Mouse (Mus musculus) heart, adult 18-20 months (tissue): ENCODE measurements at regions not wholly inside any gene's neighbourhood (a gene's known extent, or its start where the extent isn't known, plus 50 kb on each side); places are given as distances from the start of the nearest gene placed in this dataset.

Experiments
- DNase-seq, 2 experiments: peaks; one replicate each; pipeline ENCODE4 v3.0.0; 2021 to 2022; ENCODE audit warnings: mixed read lengths in 1 of 2

GRCm38 (mm10) chr19:55985518-55985917 is 243.9 kb downstream of the Tcf7l2 start:
- peak; percentile 48 to 72 for DNase-seq

- no peak for DNase-seq
Observed at GRCm38 (mm10) chr19:55991791-55992726, 250.4 kb downstream of the Tcf7l2 start.

- DNase-seq = no peak
Observed at GRCm38 (mm10) chr19:55992727-55993066, 251.1 kb downstream of the Tcf7l2 start.

GRCm38 (mm10) chr19:55995721-55996120 is 254.1 kb downstream of the Tcf7l2 start:
- DNase-seq = no peak

GRCm38 (mm10) chr19:55998454-55999180 is 257.0 kb downstream of the Tcf7l2 start:
- no peak for DNase-seq

GRCm38 (mm10) chr19:55999409-55999808 is 257.8 kb downstream of the Tcf7l2 start:
- no peak for DNase-seq

GRCm38 (mm10) chr19:56001428-56001827 is 259.8 kb downstream of the Tcf7l2 start:
- no peak for DNase-seq

GRCm38 (mm10) chr19:56005886-56006285 is 264.3 kb downstream of the Tcf7l2 start:
- DNase-seq = no peak

GRCm38 (mm10) chr19:56007433-56007832 is 265.8 kb downstream of the Tcf7l2 start:
- no peak for DNase-seq

- DNase-seq = no peak
Observed at GRCm38 (mm10) chr19:56010766-56011165, 269.1 kb downstream of the Tcf7l2 start.

GRCm38 (mm10) chr19:56011292-56011691 is 269.7 kb downstream of the Tcf7l2 start:
- DNase-seq = no peak

GRCm38 (mm10) chr19:56016548-56017346 is 270.2 kb upstream of the Habp2 start:
- DNase-seq = no peak

GRCm38 (mm10) chr19:56017524-56017923 is 269.4 kb upstream of the Habp2 start:
- no peak for DNase-seq

GRCm38 (mm10) chr19:56019143-56019542 is 267.8 kb upstream of the Habp2 start:
- no peak for DNase-seq

- DNase-seq = no peak
Observed at GRCm38 (mm10) chr19:56022348-56022747, 264.6 kb upstream of the Habp2 start.

GRCm38 (mm10) chr19:56024599-56024998 is 262.3 kb upstream of the Habp2 start:
- no peak for DNase-seq

GRCm38 (mm10) chr19:56029428-56030281 is 257.3 kb upstream of the Habp2 start:
- no peak for DNase-seq

GRCm38 (mm10) chr19:56030401-56030925 is 256.5 kb upstream of the Habp2 start:
- no peak for DNase-seq

- no peak for DNase-seq
Observed at GRCm38 (mm10) chr19:56034552-56034951, 252.4 kb upstream of the Habp2 start.

- no peak for DNase-seq
Observed at GRCm38 (mm10) chr19:56037584-56037983, 249.4 kb upstream of the Habp2 start.
